Mouse (Mus musculus) telencephalon, adult 2 months (tissue): ENCODE measurements around the gene Colgalt1.

ENCODE experiments used
- DNase-seq: peaks from one replicate; pipeline ENCODE4 v3.0.0-alpha.2; 2011; ENCODE audit warnings: low read depth, low spot score

Gene Colgalt1

DNA sequence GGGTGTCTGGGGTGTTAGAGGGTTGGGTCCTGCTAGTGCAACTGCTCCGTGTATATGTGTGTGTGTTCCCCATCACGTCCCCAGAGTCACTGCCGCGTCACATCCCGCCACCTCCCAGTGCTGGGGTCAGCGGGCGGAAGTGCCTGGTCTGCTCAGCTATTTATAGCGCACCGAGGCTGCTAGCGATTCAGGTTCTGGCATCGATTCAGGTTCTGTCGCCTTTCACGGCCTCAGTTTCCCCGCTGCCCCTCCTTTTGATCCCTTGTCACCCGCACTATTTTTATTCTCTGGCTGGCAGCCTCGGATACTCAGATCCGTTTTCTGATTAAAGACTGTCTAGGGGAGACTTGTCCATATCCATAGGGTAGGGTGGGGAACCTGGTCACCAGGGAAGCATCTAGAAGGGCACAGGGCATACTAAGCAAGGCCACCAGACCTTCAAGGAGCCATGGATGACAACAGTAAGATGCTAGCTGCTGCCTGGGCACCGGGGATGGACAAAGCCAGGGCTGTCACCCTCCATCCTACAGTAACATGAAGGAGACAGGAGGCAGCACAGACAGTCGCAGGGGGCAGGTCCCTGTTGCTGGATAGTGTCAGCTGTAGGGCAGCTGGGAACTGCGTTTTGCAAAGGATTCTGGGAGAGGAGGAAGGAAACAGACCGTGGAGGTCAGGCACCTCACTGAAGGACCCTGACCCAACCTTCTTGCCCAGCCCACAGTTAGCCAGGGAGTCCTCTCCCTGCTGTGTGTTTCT is 57.6 kb downstream of the Colgalt1 start:
- no peak for DNase-seq

DNA sequence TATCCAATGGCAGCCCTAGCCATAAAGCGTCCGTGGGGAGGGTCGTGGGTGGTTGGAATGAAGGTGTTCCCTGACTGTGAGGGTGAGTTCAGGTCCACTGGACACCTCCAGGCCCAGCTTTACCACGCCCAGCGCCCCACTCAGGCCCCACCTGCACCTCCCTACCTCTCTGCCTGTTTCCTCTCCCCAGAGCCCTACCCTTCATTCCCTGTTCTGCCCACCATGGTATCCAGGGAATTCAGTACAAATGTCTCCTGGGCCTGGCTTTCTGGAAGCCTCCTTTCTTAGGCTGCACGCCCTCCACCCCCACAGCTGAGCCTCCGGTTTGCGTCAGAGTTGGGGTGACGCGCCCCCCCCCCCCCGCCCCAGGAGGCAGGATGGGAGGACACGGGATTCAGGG is 59.4 kb downstream of the Colgalt1 start:
- DNase-seq: no peak

DNA sequence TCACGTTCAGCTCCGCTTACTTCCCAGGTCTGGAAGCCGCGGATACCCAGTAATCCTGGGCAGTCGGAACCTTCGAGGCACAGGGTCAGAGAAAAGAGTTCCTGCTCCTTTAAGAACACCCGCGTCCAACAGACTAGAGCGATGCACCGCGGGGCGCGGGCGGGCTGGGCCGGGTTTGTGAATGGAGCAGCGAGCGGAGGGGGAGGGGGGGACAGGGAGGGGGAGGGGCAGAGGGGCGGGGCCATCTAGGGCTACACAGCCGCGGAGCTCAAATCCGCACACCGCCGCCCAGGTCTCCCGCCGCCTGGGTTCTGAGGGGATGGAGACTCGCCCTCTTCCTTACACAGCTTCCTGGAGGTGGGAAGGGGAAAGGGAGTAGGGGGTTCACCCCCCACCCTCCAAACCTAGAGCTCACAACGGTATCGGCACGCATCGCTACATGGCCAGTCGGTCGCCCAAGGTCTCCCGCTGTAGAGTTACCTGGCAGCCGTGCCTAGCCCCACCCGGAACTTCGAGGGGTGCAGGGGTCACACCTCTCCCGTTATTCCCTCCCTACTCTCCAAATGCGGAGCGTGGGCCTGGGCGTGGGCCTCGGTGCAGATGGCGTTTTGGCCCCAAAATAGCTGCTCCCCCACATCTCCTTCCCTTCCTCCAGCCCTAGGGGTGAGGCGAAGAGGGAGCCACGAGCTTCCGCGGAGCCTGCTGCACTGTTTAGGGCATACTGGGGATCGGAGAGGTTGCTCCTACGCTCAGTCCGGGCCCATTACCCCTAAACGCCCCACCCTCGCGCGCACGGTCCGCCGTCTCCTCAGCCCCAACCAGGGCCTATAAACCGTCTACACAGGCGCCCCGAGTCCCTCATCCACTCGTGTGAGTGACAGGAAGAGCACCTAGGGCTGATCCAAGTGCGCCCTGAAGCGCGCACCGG is 60.1 kb downstream of the Colgalt1 start:
- no peak for DNase-seq

DNA sequence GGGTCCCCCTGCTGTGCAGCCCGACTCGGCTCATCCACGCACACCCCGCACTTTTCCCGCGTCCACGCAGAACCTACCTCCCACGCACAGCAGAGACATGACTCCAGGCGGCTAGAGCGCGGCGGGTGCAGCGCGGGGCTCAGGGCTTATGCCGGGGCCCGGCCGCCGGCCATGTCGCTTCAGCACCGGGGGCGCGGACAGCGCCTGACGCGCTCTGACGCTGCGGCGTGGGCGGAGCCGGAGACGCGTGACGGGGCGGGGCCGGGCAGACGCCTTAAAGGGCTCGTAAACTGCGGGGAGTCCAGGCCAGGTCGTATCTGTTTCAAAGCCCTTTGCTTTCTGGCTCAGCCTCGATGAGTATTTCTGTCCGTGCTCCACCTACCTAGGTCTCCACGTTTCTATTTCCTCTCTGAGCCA is 60.8 kb downstream of the Colgalt1 start, which contains the start of gene Unc13a:
Gene Unc13a, minus strand, starts transcription at position 209 of the 417 bp plus-strand sequence.
- DNase-seq: peak; percentile 81

DNA sequence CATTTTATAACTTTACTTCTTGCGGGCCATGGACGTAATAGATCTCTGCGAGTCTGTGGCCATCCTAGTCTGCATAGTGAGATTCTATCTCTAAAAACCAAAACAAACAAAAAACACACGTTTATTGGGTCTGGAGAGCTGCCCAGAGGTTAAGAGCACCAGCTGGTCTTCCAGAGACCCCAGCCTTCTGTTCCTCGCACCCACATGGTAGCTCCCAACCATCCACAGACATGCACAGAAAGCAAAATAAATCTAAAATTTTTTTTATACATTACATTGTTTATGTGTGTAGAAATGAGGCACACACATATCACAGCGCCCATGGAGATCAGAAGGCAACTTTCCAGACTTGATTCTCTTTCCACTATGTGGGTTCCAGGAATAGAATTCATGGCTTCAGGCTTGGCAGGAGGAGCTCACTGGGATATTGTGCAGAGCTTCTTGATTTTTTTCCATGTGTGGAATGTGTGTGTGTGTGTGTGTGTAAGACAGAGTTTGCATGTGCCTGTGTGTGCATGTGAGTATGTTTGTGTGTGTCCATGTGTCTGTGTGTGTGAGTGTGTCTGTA is 61.5 kb downstream of the Colgalt1 start:
- no peak for DNase-seq

DNA sequence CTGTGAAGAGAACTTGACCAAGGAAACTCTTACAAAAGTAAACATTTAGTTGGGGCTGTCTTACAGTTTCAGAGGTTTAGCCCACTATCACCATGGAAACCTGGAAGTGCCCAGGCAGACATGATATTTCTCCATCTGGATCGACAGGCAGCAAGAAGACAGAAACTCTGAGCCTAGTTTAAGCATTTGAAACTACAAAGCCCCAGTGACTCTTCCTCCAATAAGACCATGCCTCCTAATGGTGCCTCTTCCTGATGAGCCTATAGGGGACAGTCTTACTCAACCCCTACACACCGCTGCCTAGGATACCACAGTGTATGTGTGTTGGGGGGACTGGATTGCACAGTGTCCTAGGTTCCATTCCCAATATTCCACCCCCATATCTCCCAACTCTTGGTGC is 63.3 kb downstream of the Colgalt1 start:
- DNase-seq: no peak
